Mouse (Mus musculus) ovary, adult 2 months (tissue): ENCODE measurements around the gene Spsb1. TPM values are rescaled to one million over a fixed set of nuclear protein-coding genes. Genes with fewer than 3 reads are reported as not detected.

Experiments used
- polyA plus RNA-seq: library from polyadenylated mRNA; depleted of rRNA; stranded (reverse); fragments of >200 nt; gene quantifications from 2 replicates; pipeline ENCODE4 v1.2.3, GENCODE M21; 2012; rRNA removed

Gene Spsb1
- polyA plus RNA-seq, result 228 and 262 TPM in 2 replicates

DNA sequence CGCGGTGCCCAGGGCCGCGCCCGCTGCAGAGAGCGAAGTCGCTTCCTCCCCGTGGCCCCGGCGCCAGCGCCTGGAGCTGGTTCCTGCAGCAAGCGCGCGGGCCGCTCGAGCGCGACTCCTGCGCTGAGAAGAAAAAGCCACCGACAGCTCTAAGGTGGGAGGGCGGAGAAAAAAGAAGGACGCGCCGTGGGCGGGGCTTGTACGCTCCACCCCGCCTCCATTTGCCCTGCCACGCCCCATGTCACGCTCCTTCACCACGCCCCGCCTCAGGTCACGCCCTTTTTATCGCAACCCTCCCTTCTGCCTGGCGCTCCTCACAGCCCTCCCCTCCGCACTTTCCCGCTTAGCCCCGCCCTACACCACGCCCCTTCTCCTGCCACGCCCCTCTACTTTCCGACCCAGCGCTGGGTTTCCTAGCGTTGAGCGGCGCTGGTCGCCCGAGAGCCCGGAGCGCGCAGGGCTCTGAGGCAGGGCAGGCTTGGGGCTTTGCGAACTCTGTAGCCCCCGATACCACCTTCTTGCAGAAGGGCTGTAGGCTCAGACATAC lies at the start of gene Spsb1:
Gene Spsb1, minus strand, starts transcription at position 151 of the 547 bp plus-strand sequence.

Other genes starting within 250 kb of the Spsb1 start
- 124 and 126 TPM in 2 replicates for gene Tmem201, start 217.0 kb downstream of the Spsb1 start, polyA plus RNA-seq
- 21.8 and 35.1 TPM in 2 replicates for gene Slc25a33, start 180.8 kb downstream of the Spsb1 start, polyA plus RNA-seq
- 97.1 and 99.8 TPM in 2 replicates for gene H6pd, start 54.0 kb upstream of the Spsb1 start, polyA plus RNA-seq
- gene Gpr157, start 132.3 kb upstream of the Spsb1 start, polyA plus RNA-seq, result 3.7 and 4.4 TPM in 2 replicates
- 3.5 and 3.6 TPM in 2 replicates for gene Slc2a5, start 164.2 kb upstream of the Spsb1 start, polyA plus RNA-seq
- 0.09 TPM in 1 of 2 replicates, not detected in the other for gene Slc2a7, start 193.9 kb upstream of the Spsb1 start, polyA plus RNA-seq
- gene Car6, start 246.3 kb upstream of the Spsb1 start, polyA plus RNA-seq, result not detected in 2 replicates